Mouse (Mus musculus) thymus, adult 2 months (tissue): ENCODE measurements around the gene Endou.

Experiments used
- CTCF ChIP-seq: fragments of 200-500 bp; IDR thresholded peaks from 2 replicates; pipeline ENCODE4 v1.5.1; 2012; ENCODE audit warnings: mild to moderate bottlenecking, control low read depth, low read length, moderate library complexity, borderline replicate concordance; ENCODE audit not compliant: control insufficient read depth, poor library complexity, insufficient read depth; ENCODE audit errors: extremely low read depth
- POLR2A ChIP-seq: fragments of 200-500 bp; IDR thresholded peaks from 2 replicates; pipeline ENCODE4 v1.6.1; 2012; ENCODE audit warnings: mild to moderate bottlenecking, low read length, control low read depth, moderate library complexity; ENCODE audit not compliant: control insufficient read depth, poor library complexity, insufficient read depth; ENCODE audit errors: extremely low read depth

- TF ChIP-seq CTCF: no peak
- no peak for TF ChIP-seq POLR2A
These were observed 66.0 kb downstream of the Endou start for GRCm38 (mm10) chr15:97664981-97665668.
